Mouse (Mus musculus): ENCODE data around the gene Ubr1. TPM values are rescaled to one million over a fixed set of nuclear protein-coding genes. Genes with fewer than 3 reads are reported as not detected.
A peak's percentile ranks its signal among the peaks of the same experiment; 100 is the strongest.
"Not testable (repeated sequence)": the region's sequence is repeated elsewhere in the genome, so short reads cannot be mapped to it uniquely, and the experiment has no call there.

Ubr1 gene
- total RNA-seq, 2 experiments from 2014 or later: 15.9 to 17.5 TPM

GRCm38 (mm10) chr2:120976990-120977925, 6.7 kb upstream of the Ubr1 start, which contains the start of gene Tmem62:
TSS of gene Tmem62 (plus strand) at chr2:120977017.
- peak; percentile 80 for ATAC-seq (ENCODE audit: poor library complexity, severe bottlenecking)

GRCm38 (mm10) chr2:120976308-120976707, 5.8 kb upstream of the Ubr1 start:
- ATAC-seq (ENCODE audit: poor library complexity, severe bottlenecking): 0 out of 2 replicates have a peak, but pooled peaks have one; percentile 25

DNA sequence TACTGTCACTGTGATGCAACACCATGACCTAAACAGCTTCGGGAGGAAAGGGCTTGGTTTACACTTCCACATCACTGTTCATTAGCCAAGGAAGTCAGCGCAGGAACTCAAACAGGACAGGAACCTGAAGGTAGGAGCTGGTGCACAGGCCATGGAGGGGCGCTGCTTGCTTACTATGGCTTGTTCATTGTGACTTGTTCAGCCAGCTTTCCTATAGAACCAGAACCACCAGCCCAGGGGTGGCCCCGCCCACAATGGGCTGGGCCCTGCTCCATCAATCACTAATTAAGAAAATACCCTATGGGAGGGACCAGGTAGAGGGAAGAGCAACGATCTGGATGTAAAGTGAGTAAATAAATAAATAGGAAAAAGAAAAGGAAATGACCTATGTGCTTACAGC, 2.4 kb upstream of the Ubr1 start:
- ATAC-seq (ENCODE audit: poor library complexity, severe bottlenecking): no peak

DNA sequence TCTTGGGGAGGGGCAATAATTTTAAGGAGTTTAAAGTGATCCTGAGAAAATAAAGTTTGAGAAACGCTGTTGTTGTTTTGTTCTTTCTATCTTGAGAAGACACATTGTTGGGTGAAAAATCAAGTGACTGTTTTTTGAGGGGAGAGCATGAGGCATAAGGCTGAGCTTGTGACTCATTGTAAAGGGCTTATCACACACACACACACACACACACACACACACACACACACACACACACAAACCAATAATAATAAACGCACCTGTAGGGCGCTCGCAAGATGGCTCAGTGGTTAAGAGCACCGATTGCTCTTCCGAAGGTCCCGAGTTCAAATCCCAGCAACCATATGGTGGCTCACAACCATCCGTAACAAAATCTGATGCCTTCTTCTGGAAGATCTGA, 1.7 kb upstream of the Ubr1 start:
- not testable (repeated sequence) for ATAC-seq (ENCODE audit: poor library complexity, severe bottlenecking)

- no peak for ATAC-seq (ENCODE audit: poor library complexity, severe bottlenecking)
These were observed 1.3 kb upstream of the Ubr1 start for GRCm38 (mm10) chr2:120971766-120972165.

GRCm38 (mm10) chr2:120970045-120970539, 423 bp downstream of the Ubr1 start:
- no peak for ATAC-seq (ENCODE audit: poor library complexity, severe bottlenecking)

DNA sequence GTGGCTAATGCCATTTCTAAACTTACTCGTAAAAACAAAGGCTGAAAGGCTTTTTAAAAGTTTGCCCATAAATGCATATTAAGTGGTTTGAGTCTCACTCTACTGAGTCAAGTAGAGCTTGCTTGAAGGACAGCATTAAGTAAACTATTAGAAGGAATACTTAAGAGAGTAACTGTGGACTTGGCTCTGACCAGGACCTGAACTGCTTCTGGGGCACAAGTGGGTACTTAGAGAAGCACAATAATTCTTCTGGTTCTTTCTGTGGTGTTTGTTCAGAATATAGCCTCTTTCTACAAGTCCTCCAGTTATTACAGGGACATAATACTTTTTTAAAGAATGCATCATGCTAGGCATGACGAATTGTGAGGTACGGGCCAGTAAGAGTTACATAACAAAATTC, 5.0 kb downstream of the Ubr1 start:
- no peak for ATAC-seq (ENCODE audit: poor library complexity, severe bottlenecking)

GRCm38 (mm10) chr2:120963110-120963509, 7.4 kb downstream of the Ubr1 start:
- ATAC-seq (ENCODE audit: poor library complexity, severe bottlenecking): no peak

DNA sequence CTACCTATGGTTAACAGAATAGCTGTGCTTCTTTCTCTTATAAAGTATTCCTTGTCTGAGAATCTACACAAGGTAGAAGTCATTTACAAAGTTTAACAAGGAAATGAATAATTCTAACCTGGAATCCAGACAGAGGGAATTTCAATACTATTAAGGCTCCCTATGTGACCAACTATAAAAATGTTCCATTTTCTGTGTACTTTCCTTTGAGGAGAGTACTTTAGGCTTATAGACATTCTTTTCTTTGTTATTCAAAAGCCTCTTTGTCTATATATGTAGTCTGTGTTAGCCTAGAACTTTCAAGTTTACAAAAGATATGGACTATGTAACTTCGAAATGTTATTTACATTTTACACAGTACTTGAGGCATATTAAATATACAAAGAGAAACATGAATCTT, 10.3 kb downstream of the Ubr1 start:
- ATAC-seq (ENCODE audit: poor library complexity, severe bottlenecking): no peak

DNA sequence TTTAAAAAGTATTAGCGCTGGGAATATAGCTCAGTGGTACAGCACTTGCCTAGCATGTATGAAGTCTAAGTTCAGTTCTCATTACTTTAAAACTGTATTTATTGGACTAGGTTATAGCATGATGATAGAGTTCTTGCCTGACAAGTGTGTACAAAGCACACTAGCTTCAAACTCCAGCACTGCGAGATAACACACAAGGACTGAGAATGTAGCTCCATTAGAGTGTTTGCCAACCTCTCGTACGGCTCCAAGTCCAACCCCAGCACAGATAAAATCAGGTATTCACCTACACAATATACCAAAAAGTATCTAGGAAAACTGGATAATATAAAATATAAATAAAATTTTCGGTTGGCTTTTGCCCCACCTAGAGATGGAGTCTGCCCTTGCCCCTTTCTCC, 10.7 kb downstream of the Ubr1 start:
- no peak for ATAC-seq (ENCODE audit: poor library complexity, severe bottlenecking)

GRCm38 (mm10) chr2:120959363-120959762, 11.2 kb downstream of the Ubr1 start:
- ATAC-seq (ENCODE audit: poor library complexity, severe bottlenecking): no peak

- no peak for ATAC-seq (ENCODE audit: poor library complexity, severe bottlenecking)
These were observed 18.2 kb downstream of the Ubr1 start for GRCm38 (mm10) chr2:120952176-120952938.

GRCm38 (mm10) chr2:120951208-120951607, 19.3 kb downstream of the Ubr1 start:
- no peak for ATAC-seq (ENCODE audit: poor library complexity, severe bottlenecking)

GRCm38 (mm10) chr2:120933038-120933437, 37.5 kb downstream of the Ubr1 start:
- ATAC-seq (ENCODE audit: poor library complexity, severe bottlenecking): no peak

GRCm38 (mm10) chr2:120909556-120909955, 61.0 kb downstream of the Ubr1 start:
- ATAC-seq (ENCODE audit: poor library complexity, severe bottlenecking): no peak

DNA sequence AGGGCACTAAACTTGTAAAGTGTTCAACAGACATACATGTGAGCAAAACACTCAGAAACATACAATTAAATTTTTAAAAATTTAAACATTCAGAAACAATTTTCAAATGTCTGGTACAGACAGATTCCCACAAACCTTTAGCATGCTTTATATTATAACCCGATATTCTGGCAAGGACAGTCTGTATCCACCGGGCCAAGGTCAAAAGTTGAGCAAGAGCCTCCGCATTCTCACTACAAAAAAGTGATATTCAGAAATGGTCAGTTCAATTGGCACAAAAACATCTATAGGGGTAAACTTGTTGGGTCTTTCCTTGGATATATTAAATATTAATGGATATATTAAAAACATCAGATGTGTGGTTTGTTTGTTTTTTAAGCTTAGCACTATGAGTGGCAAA, 74.2 kb downstream of the Ubr1 start:
- ATAC-seq (ENCODE audit: poor library complexity, severe bottlenecking): no peak

DNA sequence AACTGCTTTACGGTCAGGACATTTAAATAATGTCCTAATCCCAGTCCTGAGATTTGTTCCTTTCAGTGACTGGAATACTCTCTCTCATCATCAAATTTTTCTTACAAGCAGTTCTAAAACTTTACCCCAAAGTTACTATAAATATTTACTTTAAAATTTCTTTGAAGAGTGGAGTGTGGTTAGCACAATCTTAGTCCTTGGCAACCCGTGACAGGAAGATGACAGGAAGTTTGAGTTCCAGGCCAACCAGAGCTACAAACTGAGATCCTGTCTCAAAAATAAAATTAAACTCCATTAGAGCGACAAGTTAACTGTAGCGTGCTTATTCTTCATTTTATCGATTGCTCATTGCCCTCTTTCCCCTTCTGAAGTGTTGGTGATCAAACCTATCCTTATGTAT, 82.9 kb downstream of the Ubr1 start:
- ATAC-seq (ENCODE audit: poor library complexity, severe bottlenecking): no peak

- no peak for ATAC-seq (ENCODE audit: poor library complexity, severe bottlenecking)
These were observed 97.3 kb downstream of the Ubr1 start for GRCm38 (mm10) chr2:120873192-120873591.

GRCm38 (mm10) chr2:120871447-120872336, 98.8 kb downstream of the Ubr1 start:
- no peak for ATAC-seq (ENCODE audit: poor library complexity, severe bottlenecking)

- ATAC-seq (ENCODE audit: poor library complexity, severe bottlenecking): no peak
These were observed 103.2 kb downstream of the Ubr1 start for GRCm38 (mm10) chr2:120867336-120867735.

DNA sequence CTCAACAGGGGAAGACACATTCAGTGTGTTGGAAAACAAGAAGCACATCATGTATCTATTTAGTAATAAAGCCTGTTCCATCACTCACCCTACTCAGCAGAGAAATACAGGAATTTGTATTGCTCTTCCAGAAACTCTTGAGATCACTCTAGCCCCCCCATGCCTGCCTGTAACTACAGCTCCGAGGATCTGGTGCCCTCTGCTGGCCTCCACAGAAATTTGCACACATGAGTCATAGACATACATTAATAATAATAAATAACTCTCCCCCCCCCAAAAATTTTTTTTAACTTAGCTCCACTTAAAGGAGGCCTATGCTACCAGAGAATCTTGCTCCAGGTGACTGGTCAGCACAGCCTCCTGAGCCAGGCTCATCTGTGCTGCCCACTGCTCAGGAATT, 104.0 kb downstream of the Ubr1 start:
- peak; percentile 62 for ATAC-seq (ENCODE audit: poor library complexity, severe bottlenecking)

Data from megakaryocyte, adult 5-6 weeks (primary cell).